Mouse (Mus musculus): ENCODE results near the gene Heg1. TPM values are rescaled to one million over a fixed set of nuclear protein-coding genes. Genes with fewer than 3 reads are reported as not detected.

Gene Heg1
- total and polyA plus RNA-seq, 3 experiments: 40.8 to 77.1 (median 67.2) TPM

GRCm38 (mm10) chr16:33785092-33785704 lies 101.0 kb downstream of the Heg1 start:
- Histone ChIP-seq H3K27ac (ENCODE audit: insufficient read depth, low read depth) (no peak overlapping the region), H3K9me3 (replicated peaks; ENCODE audit: low read length) (peaks cover 3% of the 10 kb centered on the region), H3K79me2 (replicated peaks; ENCODE audit: control insufficient read depth, extremely low read depth, insufficient read depth, poor library complexity, severe bottlenecking) (no peaks in the 10 kb centered on the region), H3K9ac (ENCODE audit: insufficient read depth, low read depth) (no peak overlapping the region), H3K4me2 (ENCODE audit: insufficient read depth, low read depth, poor library complexity, severe bottlenecking) (peak overlapping the region; percentile 22; the same call in 1 of the 2 replicates), H3K27me3 (replicated peaks) (no peaks in the 10 kb centered on the region), H3K4me1 (ENCODE audit: control insufficient read depth in 1 of 2, insufficient read depth in 2 of 2) (peaks cover 16 to 35% of the 10 kb centered on the region in 2 experiments), H3K36me3 (replicated peaks in 1 of 2; ENCODE audit: control insufficient read depth in 1 of 2, insufficient read depth in 1 of 2, low read length in 1 of 2) (no peaks in the 10 kb centered on the region), H3K4me3 (replicated peaks in 1 of 3; ENCODE audit: low read depth in 2 of 3, low read length in 2 of 3, poor library complexity in 1 of 3) (no peak overlapping the region)
- TF ChIP-seq EP300 (IDR thresholded peaks at IDR 0.05; ENCODE audit: low read length): peak; percentile 55; the same call in 1 of the 2 replicates
- no peak for TF ChIP-seq TCF12 (IDR thresholded peaks at IDR 0.05; ENCODE audit: low read depth, low read length)
- TF ChIP-seq MAFK (IDR thresholded peaks at IDR 0.05; ENCODE audit: insufficient replicate concordance, low read length): no peak
- TF ChIP-seq MXI1 (IDR thresholded peaks at IDR 0.05; ENCODE audit: low read depth, low read length): no peak
- TF ChIP-seq GABPA (IDR thresholded peaks at IDR 0.05; ENCODE audit: insufficient replicate concordance, low read depth, low read length): no peak
- no peak for TF ChIP-seq MYC (IDR thresholded peaks at IDR 0.05; ENCODE audit: low read depth, low read length)
- TF ChIP-seq NELFE (IDR thresholded peaks at IDR 0.05; ENCODE audit: low read depth, low read length): no peak
- TF ChIP-seq CTCF (conservative IDR thresholded peaks at IDR 0.05 in 1 of 2, IDR thresholded peaks at IDR 0.05 in 1 of 2; ENCODE audit: low read depth in 2 of 2, low read length in 2 of 2): no peak
- peak; percentile 29; the same call in 1 of the 2 replicates for TF ChIP-seq IRF4 (IDR thresholded peaks at IDR 0.05; ENCODE audit: low read depth, low read length)
- no peak for TF ChIP-seq SMC3 (IDR thresholded peaks at IDR 0.05; ENCODE audit: low read depth, low read length)
- no peak for TF ChIP-seq MAX (IDR thresholded peaks at IDR 0.05; ENCODE audit: low read length)
- peak; percentile 8; the same call in 1 of the 2 replicates for TF ChIP-seq ZNF384 (IDR thresholded peaks at IDR 0.05; ENCODE audit: low read depth, low read length)
- no peak for TF ChIP-seq POLR2A (IDR thresholded peaks at IDR 0.05; ENCODE audit: low read depth, low read length)
- dilution Hi-C loops (cut with MboI; ENCODE audit: extremely low pct_ligation_motif_present, extremely low pct_unique_long_range_greater_than_20kb, low sequenced_read_pairs): no loop called here
- in situ Hi-C loops (cut with MboI; ENCODE audit: low pct_ligation_motif_present, low pct_unique_long_range_greater_than_20kb, low sequenced_read_pairs): no loop called here
- peak; percentile 50 for DNase-seq (ENCODE audit: extremely low read depth)

- Histone ChIP-seq H3K27me3 (replicated peaks) (no peaks in the 10 kb centered on the region), H3K27ac (ENCODE audit: insufficient read depth, low read depth) (no peak overlapping the region), H3K9ac (ENCODE audit: insufficient read depth, low read depth) (no peak overlapping the region), H3K4me1 (ENCODE audit: control insufficient read depth in 1 of 2, insufficient read depth in 2 of 2) (peaks cover 10 to 29% of the 10 kb centered on the region in 2 experiments), H3K79me2 (replicated peaks; ENCODE audit: control insufficient read depth, extremely low read depth, insufficient read depth, poor library complexity, severe bottlenecking) (no peaks in the 10 kb centered on the region), H3K9me3 (replicated peaks; ENCODE audit: low read length) (peaks cover 3% of the 10 kb centered on the region), H3K4me3 (replicated peaks in 1 of 3; ENCODE audit: low read depth in 2 of 3, low read length in 2 of 3, poor library complexity in 1 of 3) (no peak overlapping the region), H3K36me3 (replicated peaks in 1 of 2; ENCODE audit: control insufficient read depth in 1 of 2, insufficient read depth in 1 of 2, low read length in 1 of 2) (no peaks in the 10 kb centered on the region), H3K4me2 (ENCODE audit: insufficient read depth, low read depth, poor library complexity, severe bottlenecking) (no peak overlapping the region)
- DNase-seq (ENCODE audit: extremely low read depth): no peak
- TF ChIP-seq POLR2A (IDR thresholded peaks at IDR 0.05; ENCODE audit: low read depth, low read length) (no peak), ZC3H11A (IDR thresholded peaks at IDR 0.05; ENCODE audit: low read depth, low read length) (no peak), CTCF (conservative IDR thresholded peaks at IDR 0.05 in 1 of 2, IDR thresholded peaks at IDR 0.05 in 1 of 2; ENCODE audit: low read depth in 2 of 2, low read length in 2 of 2) (no peak), USF1 (IDR thresholded peaks at IDR 0.05; ENCODE audit: low read depth, low read length) (no peak), MEF2A (IDR thresholded peaks at IDR 0.05; ENCODE audit: borderline replicate concordance, low read depth, low read length) (no peak), NELFE (IDR thresholded peaks at IDR 0.05; ENCODE audit: low read depth, low read length) (no peak), MYC (IDR thresholded peaks at IDR 0.05; ENCODE audit: low read depth, low read length) (no peak)
- in situ Hi-C loops (cut with MboI; ENCODE audit: low pct_ligation_motif_present, low pct_unique_long_range_greater_than_20kb, low sequenced_read_pairs) (no loop called here), dilution Hi-C loops (cut with MboI; ENCODE audit: extremely low pct_ligation_motif_present, extremely low pct_unique_long_range_greater_than_20kb, low sequenced_read_pairs) (no loop called here)
These were observed 102.7 kb downstream of the Heg1 start for GRCm38 (mm10) chr16:33786657-33787390.

All from CH12.LX (cell line).